Mouse (Mus musculus): Measurements from ENCODE around the gene Jak3.
"Not testable (repeated sequence)": the region's sequence is repeated elsewhere in the genome, so short reads cannot be mapped to it uniquely, and the experiment has no call there.

Gene Jak3

GRCm38 (mm10) chr8:71687616-71688015 is 11.5 kb downstream of the Jak3 start:
- DNase-seq (ENCODE audit: low spot score), result no peak

GRCm38 (mm10) chr8:71689028-71689427 is 12.9 kb downstream of the Jak3 start, which contains the start of gene Insl3:
Gene Insl3, plus strand, starts transcription at chr8:71689214.
- DNase-seq (ENCODE audit: low spot score), result no peak

- no peak for DNase-seq (ENCODE audit: low spot score)
Measured at GRCm38 (mm10) chr8:71692509-71692908, 16.4 kb downstream of the Jak3 start.

- DNase-seq (ENCODE audit: low spot score), result no peak
Measured at GRCm38 (mm10) chr8:71693166-71694041, 17.3 kb downstream of the Jak3 start.

GRCm38 (mm10) chr8:71695456-71695855 is 19.4 kb downstream of the Jak3 start:
- DNase-seq (ENCODE audit: low spot score), result not testable (repeated sequence)

GRCm38 (mm10) chr8:71700493-71701269 is 24.6 kb downstream of the Jak3 start:
- DNase-seq (ENCODE audit: low spot score), result no peak

- no peak for DNase-seq (ENCODE audit: low spot score)
Measured at GRCm38 (mm10) chr8:71701414-71702086, 25.5 kb downstream of the Jak3 start, which contains the start of gene B3gnt3. Gene B3gnt3, minus strand, starts transcription at chr8:71701789.

- DNase-seq (ENCODE audit: low spot score), result no peak
Measured at GRCm38 (mm10) chr8:71702087-71702432, 26.0 kb downstream of the Jak3 start.

- no peak for DNase-seq (ENCODE audit: low spot score)
Measured at GRCm38 (mm10) chr8:71702923-71703322, 26.8 kb downstream of the Jak3 start.

GRCm38 (mm10) chr8:71703400-71703799 is 27.3 kb downstream of the Jak3 start:
- not testable (repeated sequence) for DNase-seq (ENCODE audit: low spot score)

GRCm38 (mm10) chr8:71707874-71708273 is 31.8 kb downstream of the Jak3 start:
- DNase-seq (ENCODE audit: low spot score), result peak; percentile 66

GRCm38 (mm10) chr8:71709134-71709799 is 33.2 kb downstream of the Jak3 start:
- no peak for DNase-seq (ENCODE audit: low spot score)

- DNase-seq (ENCODE audit: low spot score), result peak; percentile 92
Measured at GRCm38 (mm10) chr8:71709800-71710446, 33.8 kb downstream of the Jak3 start.

GRCm38 (mm10) chr8:71711574-71711973 is 35.5 kb downstream of the Jak3 start:
- no peak for DNase-seq (ENCODE audit: low spot score)

- DNase-seq (ENCODE audit: low spot score), result no peak
Measured at GRCm38 (mm10) chr8:71715531-71715930, 39.4 kb downstream of the Jak3 start.

- DNase-seq (ENCODE audit: low spot score), result no peak
Measured at GRCm38 (mm10) chr8:71716561-71717053, 40.5 kb downstream of the Jak3 start.

GRCm38 (mm10) chr8:71717096-71717495 is 41.0 kb downstream of the Jak3 start:
- DNase-seq (ENCODE audit: low spot score), result no peak

- no peak for DNase-seq (ENCODE audit: low spot score)
Measured at GRCm38 (mm10) chr8:71718252-71718651, 42.2 kb downstream of the Jak3 start.

- peak; percentile 69 for DNase-seq (ENCODE audit: low spot score)
Measured at GRCm38 (mm10) chr8:71719218-71719617, 43.1 kb downstream of the Jak3 start.

GRCm38 (mm10) chr8:71719928-71720457 is 43.9 kb downstream of the Jak3 start:
- DNase-seq (ENCODE audit: low spot score), result peak; percentile 70

GRCm38 (mm10) chr8:71723047-71723551 is 47.0 kb downstream of the Jak3 start:
- no peak for DNase-seq (ENCODE audit: low spot score)

Data from layer of hippocampus, adult 11-12 months (tissue).